Mouse (Mus musculus): ENCODE data around the gene Basp1.
A peak's percentile ranks its signal among the peaks of the same experiment; 100 is the strongest.

Basp1 gene

DNA sequence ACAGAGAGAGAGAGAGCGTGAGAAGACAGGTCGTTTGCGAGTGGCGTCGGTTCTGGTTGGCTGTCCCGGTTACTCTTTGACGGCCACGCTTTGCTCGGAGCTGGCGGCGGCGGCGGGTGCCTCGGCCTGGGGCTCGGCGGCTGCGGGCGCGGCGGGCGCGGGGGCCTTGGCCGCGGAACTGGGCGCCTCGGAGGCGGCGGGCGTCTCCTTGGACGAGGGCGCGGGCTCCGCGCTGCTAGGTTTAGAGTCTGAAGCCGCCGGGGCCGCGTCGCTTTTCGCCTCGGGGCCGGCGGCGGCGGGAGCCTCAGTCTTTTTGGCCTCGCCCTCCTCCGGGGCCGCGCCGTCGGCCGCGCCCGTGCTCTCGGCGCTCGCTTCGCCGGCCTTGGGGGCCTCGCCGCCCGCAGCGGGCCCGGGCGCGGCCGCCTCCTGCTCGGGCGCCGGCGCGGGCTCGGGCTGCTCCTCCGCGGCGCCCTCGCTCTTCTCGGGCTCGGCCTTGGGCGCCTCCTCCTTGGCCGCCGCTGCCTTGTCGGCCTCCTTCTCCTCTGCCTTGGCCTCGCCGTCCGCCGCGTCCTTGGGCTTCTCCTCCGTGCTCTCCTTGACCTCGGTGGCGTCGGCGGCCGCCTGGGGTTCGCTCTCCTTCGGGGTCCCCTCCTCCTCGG is 49.3 kb downstream of the Basp1 start:
- peak; percentile 13 for DNase-seq (ENCODE audit: low spot score)

- DNase-seq (ENCODE audit: low spot score): no peak
These were observed 49.9 kb downstream of the Basp1 start for GRCm38 (mm10) chr15:25363636-25364035.

GRCm38 (mm10) chr15:25360825-25361224 is 52.7 kb downstream of the Basp1 start:
- DNase-seq (ENCODE audit: low spot score): no peak

- no peak for DNase-seq (ENCODE audit: low spot score)
These were observed 54.9 kb downstream of the Basp1 start for GRCm38 (mm10) chr15:25358680-25359097.

DNA sequence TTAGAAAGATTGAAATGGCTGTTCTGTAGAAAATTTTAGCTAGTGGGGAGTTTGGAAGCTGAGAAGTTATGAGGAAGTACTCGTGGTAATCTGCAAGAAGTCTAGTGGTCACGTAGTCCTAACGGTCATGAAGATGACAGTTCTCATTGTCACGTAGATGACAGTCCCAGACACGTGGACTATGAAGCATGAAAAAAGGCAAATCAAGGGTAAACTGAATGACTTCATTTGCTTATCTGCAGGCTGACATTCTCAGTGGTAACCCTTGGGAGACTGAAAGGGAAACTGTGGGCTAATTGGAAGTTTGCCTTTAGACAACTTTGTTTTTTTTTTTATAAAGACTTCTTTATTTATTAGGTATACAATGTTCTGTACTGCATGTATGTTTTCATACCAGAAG is 58.2 kb downstream of the Basp1 start:
- DNase-seq (ENCODE audit: low spot score): no peak

GRCm38 (mm10) chr15:25354738-25355137 is 58.8 kb downstream of the Basp1 start:
- no peak for DNase-seq (ENCODE audit: low spot score)

GRCm38 (mm10) chr15:25353498-25353897 is 60.1 kb downstream of the Basp1 start:
- no peak for DNase-seq (ENCODE audit: low spot score)

- DNase-seq (ENCODE audit: low spot score): no peak
These were observed 70.3 kb downstream of the Basp1 start for GRCm38 (mm10) chr15:25343263-25343662.

- no peak for DNase-seq (ENCODE audit: low spot score)
These were observed 78.3 kb downstream of the Basp1 start for GRCm38 (mm10) chr15:25335277-25335676.

DNA sequence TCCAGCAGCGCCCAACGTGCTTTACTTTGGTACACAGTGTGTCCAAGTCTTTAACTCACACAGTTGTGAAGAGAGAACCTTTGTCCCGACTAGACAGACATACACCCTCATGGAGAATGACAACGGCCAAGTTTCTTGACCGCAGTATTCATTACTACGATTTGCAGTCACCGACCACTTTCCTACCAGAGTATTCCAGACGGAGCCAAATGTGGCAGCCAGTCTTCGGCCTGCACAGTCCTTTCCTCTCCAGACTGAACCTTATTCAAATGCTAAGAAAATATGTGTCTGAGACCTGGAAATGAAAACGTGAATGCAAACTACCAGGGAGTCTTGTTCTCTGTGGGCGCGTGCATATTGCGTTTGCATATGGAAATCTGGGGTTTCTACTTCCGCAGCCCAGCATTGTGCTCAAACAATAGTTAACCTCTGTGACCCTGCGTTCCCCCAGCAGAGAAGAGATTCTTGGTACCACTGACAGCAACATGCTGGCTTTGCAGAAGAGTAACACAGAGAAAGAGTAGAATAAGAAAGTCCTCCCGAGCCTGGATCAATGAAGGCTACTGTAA is 81.6 kb downstream of the Basp1 start:
- DNase-seq (ENCODE audit: low spot score): no peak

- no peak for DNase-seq (ENCODE audit: low spot score)
These were observed 82.6 kb downstream of the Basp1 start for GRCm38 (mm10) chr15:25330946-25331345.

DNA sequence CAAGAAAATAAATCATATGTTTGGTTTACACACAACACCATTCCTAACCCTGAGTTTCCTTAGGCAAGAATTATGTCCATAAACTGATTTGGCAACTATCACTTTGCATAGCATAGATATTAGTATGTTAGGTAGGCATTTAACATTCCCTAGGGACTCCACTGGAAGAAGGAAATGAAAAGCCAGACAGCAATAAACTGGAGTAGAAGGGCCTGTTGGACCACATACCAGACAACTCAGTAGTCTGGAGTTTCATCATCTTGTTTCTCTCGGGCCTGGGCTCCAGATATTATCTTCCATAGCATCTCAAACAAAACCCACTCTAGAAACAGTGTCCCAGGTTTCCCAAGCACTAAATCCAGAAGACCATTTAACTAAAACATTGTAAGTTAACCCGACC is 91.0 kb downstream of the Basp1 start:
- DNase-seq (ENCODE audit: low spot score): no peak

GRCm38 (mm10) chr15:25322111-25322510 is 91.5 kb downstream of the Basp1 start:
- DNase-seq (ENCODE audit: low spot score): no peak

- no peak for DNase-seq (ENCODE audit: low spot score)
These were observed 91.9 kb downstream of the Basp1 start for GRCm38 (mm10) chr15:25321636-25322035.

DNA sequence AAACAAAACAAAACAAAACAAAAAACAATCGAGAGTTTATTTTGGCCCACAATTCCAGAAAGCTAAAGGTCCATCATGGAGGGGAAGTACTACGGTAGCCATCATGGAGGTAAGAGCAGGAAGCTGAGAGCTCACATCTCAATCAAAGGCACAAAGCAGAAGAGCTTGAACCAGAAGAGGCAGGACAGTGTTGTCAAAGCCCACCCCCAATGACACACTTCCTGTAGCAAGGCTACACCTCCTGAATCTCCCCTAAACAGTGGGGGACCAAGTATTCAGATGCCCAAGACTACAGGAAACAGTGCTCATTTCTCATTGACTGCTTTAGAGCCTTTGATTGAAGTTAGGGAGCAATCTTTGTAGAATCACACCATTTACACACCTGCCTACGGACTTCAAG is 99.1 kb downstream of the Basp1 start:
- DNase-seq (ENCODE audit: low spot score): no peak

Data from urinary bladder, postnatal 25 days (tissue).